Mouse (Mus musculus): Measurements from ENCODE around the gene Serp2.

- TF ChIP-seq CTCF (IDR thresholded peaks at IDR 0.05; ENCODE audit: low read depth, low read length) (no peak), POLR2A (IDR thresholded peaks at IDR 0.05; ENCODE audit: insufficient read depth, low read length) (no peak)
Observed at GRCm38 (mm10) chr14:76592721-76593120, 36.0 kb upstream of the Serp2 start.
